Mouse (Mus musculus) hindbrain, embryonic 10.5 days (tissue): ENCODE data around the gene Babam1. TPM values are rescaled to one million over a fixed set of nuclear protein-coding genes. Genes with fewer than 3 reads are reported as not detected.
A peak's percentile ranks its signal among the peaks of the same experiment; 100 is the strongest.

Experiments used
- DNase-seq: peaks from one replicate; pipeline ENCODE4 v3.0.0-alpha.2; 2017; ENCODE audit warnings: low spot score
- H3K27ac ChIP-seq: fragments of 300-500 bp; sonication (generic); 2 replicates; pipeline ENCODE4 v1.5.1; 2016; ENCODE audit warnings: mild to moderate bottlenecking, moderate library complexity
- H3K27me3 ChIP-seq: fragments of 300-500 bp; sonication (generic); 2 replicates; pipeline ENCODE4 v1.6.1; 2016; ENCODE audit warnings: mild to moderate bottlenecking; ENCODE audit not compliant: poor library complexity, insufficient read depth, severe bottlenecking
- H3K36me3 ChIP-seq: fragments of 300-500 bp; sonication (generic); 2 replicates; pipeline ENCODE4 v1.6.1; 2016; ENCODE audit warnings: mild to moderate bottlenecking, moderate library complexity
- H3K4me1 ChIP-seq: fragments of 300-500 bp; sonication (generic); replicated peaks from 2 replicates; pipeline ENCODE4 v1.6.1; 2016; ENCODE audit warnings: mild to moderate bottlenecking
- H3K4me3 ChIP-seq: fragments of 300-500 bp; sonication (generic); 2 replicates; pipeline ENCODE4 v1.5.1; 2016; ENCODE audit warnings: mild to moderate bottlenecking, moderate library complexity
- H3K9me3 ChIP-seq: fragments of 300-500 bp; sonication (generic); 2 replicates; pipeline ENCODE4 v1.6.1; 2016; ENCODE audit warnings: mild to moderate bottlenecking, moderate library complexity
- WGBS: fragments of 180-500 bp; shearing (Covaris S2); methylation state at CpG from one replicate; pipeline ENCODE4 v1.1.7; 2016; 5-methylcytosine and 5-hydroxymethylcytosine counted together
- polyA plus RNA-seq: library from polyadenylated mRNA; unstranded; fragments of >200 nt; fragmentation: Nextera tagmentation; extraction: Ambion mirVana; gene quantifications from 2 replicates; pipeline ENCODE4 v1.2.1, GENCODE M21; 2016

Babam1 gene
- polyA plus RNA-seq, 1 experiment from 2014 or later, result 121 TPM

DNA sequence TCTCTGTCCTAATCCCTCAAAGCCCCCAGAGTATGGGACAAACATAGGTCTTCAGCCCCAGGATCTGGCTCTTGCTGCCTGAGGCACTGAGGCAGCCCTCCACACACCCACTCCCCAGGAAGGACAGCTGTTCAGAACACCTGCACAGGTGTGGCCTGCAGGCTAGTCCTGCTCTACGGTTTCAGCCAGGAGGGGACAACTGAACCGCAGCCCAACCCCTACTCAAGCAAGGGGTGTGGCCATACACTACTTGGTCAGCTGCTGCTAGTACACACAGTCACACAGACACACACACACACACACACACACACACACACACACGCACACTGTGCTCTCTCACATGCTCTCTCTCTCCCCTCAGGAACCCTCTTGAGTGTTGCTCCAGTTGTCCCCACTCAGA is 12.8 kb upstream of the Babam1 start:
- no peaks in the 10 kb centered on the region for H3K27me3 ChIP-seq
- no peak for DNase-seq
- WGBS, result 32% methylated on average over 3 of the region's 3 CpGs
- no peaks in the 10 kb centered on the region for H3K9me3 ChIP-seq
- H3K4me1 ChIP-seq, result peaks cover 50% of the 10 kb centered on the region
- peak overlapping the region; percentile 99 for H3K27ac ChIP-seq
- H3K36me3 ChIP-seq, result peaks cover 2% of the 10 kb centered on the region; the same call in 1 of the 2 replicates
- H3K4me3 ChIP-seq, result peak overlapping the region; percentile 98

DNA sequence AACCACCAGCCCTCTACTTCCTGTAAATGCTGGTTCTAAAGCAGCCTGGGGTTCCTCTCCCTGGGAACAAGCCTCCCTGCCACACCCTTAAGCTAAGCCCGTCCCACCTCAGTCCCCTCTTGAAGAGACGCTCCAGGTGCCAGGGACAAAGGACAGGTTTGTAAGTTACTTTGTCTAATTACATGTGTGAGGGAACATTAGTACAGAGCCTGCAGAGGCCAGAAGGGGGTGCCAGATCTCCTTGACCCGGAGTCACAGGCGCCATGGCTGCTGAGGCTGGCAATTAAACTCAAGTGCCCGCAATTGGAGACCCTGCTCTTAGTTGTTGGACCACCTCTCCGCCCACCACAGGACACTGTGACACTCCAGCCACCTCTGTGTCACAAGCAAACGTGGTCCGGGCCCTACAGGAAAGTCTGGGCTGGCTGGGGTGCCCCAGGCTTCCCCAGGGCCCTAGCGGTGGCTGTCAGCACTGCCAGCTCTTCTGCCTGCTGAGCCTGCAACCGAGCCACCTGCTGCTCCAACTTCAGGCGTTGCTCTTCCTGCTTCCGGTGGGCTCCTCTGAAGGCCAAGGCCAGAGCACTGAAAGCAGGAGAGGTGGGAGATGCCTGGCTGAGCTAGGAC is 11.3 kb upstream of the Babam1 start:
- Histone ChIP-seq H3K27ac (peak overlapping the region; percentile 99), H3K27me3 (no peaks in the 10 kb centered on the region), H3K36me3 (no peaks in the 10 kb centered on the region), H3K9me3 (no peaks in the 10 kb centered on the region), H3K4me1 (peaks cover 35% of the 10 kb centered on the region), H3K4me3 (peak overlapping the region; percentile 14)
- 76% methylated on average over 12 of the region's 12 CpGs for WGBS
- no peak for DNase-seq

DNA sequence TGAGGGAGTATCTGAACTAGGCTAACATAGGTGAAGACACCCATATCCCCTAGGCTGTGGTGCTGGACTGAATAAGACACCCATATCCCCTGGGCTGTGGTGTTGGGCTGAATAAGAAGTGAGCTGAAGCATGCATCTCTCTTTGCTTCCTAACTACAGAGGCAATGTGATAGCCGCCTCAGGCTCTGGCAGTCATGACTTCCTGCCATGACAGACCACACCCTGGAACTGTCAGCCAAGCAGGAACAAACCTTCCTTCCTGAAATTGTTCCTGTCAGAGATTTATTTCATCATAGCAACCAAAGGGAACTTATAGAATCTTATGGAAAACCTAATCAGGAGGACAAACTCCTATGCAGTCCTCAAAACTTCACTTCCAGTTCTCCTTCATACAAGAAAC is 8.4 kb upstream of the Babam1 start:
- WGBS, result 81% methylated on average over 1 of the region's 1 CpGs

GRCm38 (mm10) chr8:71391696-71392095 is 5.0 kb upstream of the Babam1 start:
- 91% methylated on average over 2 of the region's 2 CpGs for WGBS
- Histone ChIP-seq H3K9me3 (0 out of 2 replicates have a peak, but pooled peaks cover 2% of the 10 kb centered on the region), H3K4me3 (no peak overlapping the region), H3K36me3 (no peaks in the 10 kb centered on the region), H3K27me3 (no peaks in the 10 kb centered on the region), H3K4me1 (peaks cover 35% of the 10 kb centered on the region), H3K27ac (no peak overlapping the region)
- DNase-seq, result no peak

More for the DNA sequence above, 8.4 kb upstream of the Babam1 start:
- Histone ChIP-seq H3K36me3 (no peaks in the 10 kb centered on the region), H3K4me1 (peaks cover 28% of the 10 kb centered on the region), H3K27ac (no peak overlapping the region), H3K4me3 (no peak overlapping the region), H3K27me3 (no peaks in the 10 kb centered on the region), H3K9me3 (no peaks in the 10 kb centered on the region)
- no peak for DNase-seq

DNA sequence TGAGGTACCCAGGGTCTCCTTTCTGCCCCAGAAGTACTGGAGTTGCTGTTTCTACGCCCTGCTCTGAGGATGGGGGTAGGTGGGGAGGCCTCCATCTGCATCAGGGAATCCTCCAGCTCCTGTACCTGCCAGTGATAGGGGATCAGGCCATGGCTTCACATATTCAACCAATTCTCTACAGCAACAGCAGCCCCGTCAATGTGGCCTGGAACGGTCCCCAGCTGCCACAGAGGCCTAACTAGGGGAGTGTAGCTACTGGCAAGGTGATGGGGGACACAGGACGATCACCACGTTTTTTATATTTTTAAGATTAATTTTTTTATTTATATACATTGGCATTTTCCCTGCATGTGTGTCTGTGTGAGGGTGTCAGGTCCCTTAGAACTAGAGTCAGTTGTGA is 4.3 kb upstream of the Babam1 start:
- Histone ChIP-seq H3K9me3 (0 out of 2 replicates have a peak, but pooled peaks cover 2% of the 10 kb centered on the region), H3K36me3 (no peaks in the 10 kb centered on the region), H3K27me3 (no peaks in the 10 kb centered on the region), H3K27ac (0 out of 2 replicates have a peak overlapping the region, but pooled peaks have one; percentile 30), H3K4me1 (peaks cover 39% of the 10 kb centered on the region), H3K4me3 (no peak overlapping the region)
- no peak for DNase-seq
- 80% methylated on average over 5 of the region's 5 CpGs for WGBS

DNA sequence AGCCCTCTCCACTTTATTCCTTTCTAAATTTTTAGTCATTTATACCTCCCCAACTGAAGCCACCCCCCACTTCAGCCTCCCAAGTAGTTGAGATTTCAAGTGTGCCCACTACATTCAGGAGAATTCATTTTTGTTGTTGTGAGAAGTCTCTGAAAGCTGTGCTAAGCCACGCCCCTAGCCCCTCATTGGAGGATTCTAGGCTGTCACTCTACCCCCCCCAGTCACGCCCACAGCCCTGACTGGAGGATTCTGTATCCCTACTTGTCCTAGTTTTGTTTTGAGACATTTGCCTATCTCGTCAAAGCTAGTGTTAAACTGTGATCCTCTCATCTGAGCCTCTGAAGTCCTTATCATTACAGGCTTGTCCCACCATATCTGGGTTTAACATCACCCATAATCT is 3.8 kb upstream of the Babam1 start:
- peak; percentile 59 for DNase-seq
- Histone ChIP-seq H3K4me3 (peak overlapping the region; percentile 27), H3K9me3 (0 out of 2 replicates have a peak, but pooled peaks cover 2% of the 10 kb centered on the region), H3K27me3 (no peaks in the 10 kb centered on the region), H3K27ac (peak overlapping the region; percentile 53; the same call in 1 of the 2 replicates), H3K36me3 (no peaks in the 10 kb centered on the region), H3K4me1 (peaks cover 44% of the 10 kb centered on the region)
- WGBS, result 10% methylated on average over 3 of the region's 3 CpGs

GRCm38 (mm10) chr8:71394481-71394880 is 2.2 kb upstream of the Babam1 start:
- Histone ChIP-seq H3K36me3 (peaks cover 14% of the 10 kb centered on the region), H3K4me1 (peaks cover 45% of the 10 kb centered on the region), H3K27me3 (no peaks in the 10 kb centered on the region), H3K9me3 (0 out of 2 replicates have a peak, but pooled peaks cover 2% of the 10 kb centered on the region), H3K4me3 (peak overlapping the region; percentile 16; the same call in 1 of the 2 replicates), H3K27ac (peak overlapping the region; percentile 42)
- no peak for DNase-seq
- 75% methylated on average over 7 of the region's 7 CpGs for WGBS

GRCm38 (mm10) chr8:71395071-71395470 is 1.6 kb upstream of the Babam1 start:
- Histone ChIP-seq H3K4me3 (no peak overlapping the region), H3K27me3 (no peaks in the 10 kb centered on the region), H3K9me3 (0 out of 2 replicates have a peak, but pooled peaks cover 2% of the 10 kb centered on the region), H3K4me1 (peaks cover 45% of the 10 kb centered on the region), H3K27ac (peak overlapping the region; percentile 42), H3K36me3 (peaks cover 20% of the 10 kb centered on the region)
- WGBS, result 86% methylated on average over 10 of the region's 10 CpGs
- DNase-seq, result no peak

- Histone ChIP-seq H3K9me3 (0 out of 2 replicates have a peak, but pooled peaks cover 2% of the 10 kb centered on the region), H3K4me1 (peaks cover 45% of the 10 kb centered on the region), H3K36me3 (peaks cover 24% of the 10 kb centered on the region), H3K4me3 (peak within 1 kb of the TSS; percentile 91), H3K27me3 (no peaks in the 10 kb centered on the region), H3K27ac (peak within 1 kb of the TSS; percentile 91)
- 85% methylated on average over 9 of the region's 9 CpGs for WGBS
- DNase-seq, result no peak
Measured at GRCm38 (mm10) chr8:71395629-71396028, 1.0 kb upstream of the Babam1 start, which contains the start of gene Ushbp1. TSS of gene Ushbp1 (minus strand) at chr8:71395802.

DNA sequence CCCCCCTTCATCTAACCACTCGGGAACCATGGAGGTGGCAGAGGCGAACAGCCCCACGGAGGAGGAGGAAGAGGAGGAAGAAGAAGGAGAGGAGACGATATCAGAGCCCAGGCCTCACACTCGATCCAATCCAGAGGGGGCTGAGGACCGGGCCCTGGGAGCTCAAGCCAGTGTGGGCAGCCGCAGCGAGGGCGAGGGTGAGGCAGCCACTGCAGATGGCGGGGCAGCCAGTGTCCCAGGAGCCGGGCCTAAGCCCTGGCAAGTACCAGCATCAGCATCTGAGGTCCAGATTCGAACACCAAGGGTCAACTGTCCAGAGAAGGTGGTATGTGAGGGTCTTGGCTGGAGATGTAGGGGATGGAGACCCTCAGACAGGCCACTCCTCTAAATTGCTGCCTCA is 1.0 kb downstream of the Babam1 start:
- Histone ChIP-seq H3K36me3 (peaks cover 35% of the 10 kb centered on the region), H3K4me1 (peaks cover 39% of the 10 kb centered on the region)
- 86% methylated on average over 12 of the region's 12 CpGs for WGBS

GRCm38 (mm10) chr8:71400826-71401225 is 4.2 kb downstream of the Babam1 start:
- peaks cover 33% of the 10 kb centered on the region for H3K4me1 ChIP-seq
- H3K27me3 ChIP-seq, result no peaks in the 10 kb centered on the region
- no peak overlapping the region for H3K4me3 ChIP-seq
- no peaks in the 10 kb centered on the region for H3K9me3 ChIP-seq
- WGBS, result 91% methylated on average over 2 of the region's 2 CpGs
- no peak for DNase-seq
- no peak overlapping the region for H3K27ac ChIP-seq
- H3K36me3 ChIP-seq, result peaks cover 49% of the 10 kb centered on the region

More for the DNA sequence above, 1.0 kb downstream of the Babam1 start:
- no peak for DNase-seq
- H3K27ac ChIP-seq, result no peak overlapping the region; the same call in 1 of the 2 replicates
- H3K4me3 ChIP-seq, result peak overlapping the region; percentile 91
- no peaks in the 10 kb centered on the region for H3K27me3 ChIP-seq
- 0 out of 2 replicates have a peak, but pooled peaks cover 2% of the 10 kb centered on the region for H3K9me3 ChIP-seq

DNA sequence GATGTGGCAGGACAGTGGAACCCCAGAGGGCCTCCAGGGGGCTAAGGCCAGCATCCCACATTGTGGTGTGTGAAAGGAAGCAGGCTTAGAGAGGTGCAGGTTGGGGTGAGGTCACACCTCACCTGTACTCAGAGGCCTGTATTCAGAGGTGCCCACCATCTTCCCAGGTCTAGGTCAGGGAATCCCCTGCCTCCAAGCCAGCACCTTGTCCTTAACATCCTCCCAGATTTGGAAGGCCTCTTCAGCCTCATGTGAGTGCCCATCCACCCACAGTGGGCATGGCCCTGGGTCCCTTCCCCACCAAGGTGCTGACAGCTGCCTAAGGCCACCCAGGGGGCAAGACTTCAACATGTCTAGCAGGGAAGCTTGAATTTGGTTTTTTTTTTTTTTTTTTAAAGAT is 4.8 kb downstream of the Babam1 start:
- H3K27ac ChIP-seq, result no peak overlapping the region
- H3K27me3 ChIP-seq, result no peaks in the 10 kb centered on the region
- no peaks in the 10 kb centered on the region for H3K9me3 ChIP-seq
- H3K4me3 ChIP-seq, result no peak overlapping the region
- H3K4me1 ChIP-seq, result peaks cover 34% of the 10 kb centered on the region
- H3K36me3 ChIP-seq, result peaks cover 49% of the 10 kb centered on the region
- DNase-seq, result no peak

GRCm38 (mm10) chr8:71402446-71402964 is 5.8 kb downstream of the Babam1 start:
- Histone ChIP-seq H3K36me3 (peaks cover 55% of the 10 kb centered on the region), H3K4me1 (peaks cover 38% of the 10 kb centered on the region)

More at GRCm38 (mm10) chr8:71402446-71402964, 5.8 kb downstream of the Babam1 start:
- H3K9me3 ChIP-seq, result no peaks in the 10 kb centered on the region
- no peak for DNase-seq
- no peak overlapping the region for H3K27ac ChIP-seq
- no peak overlapping the region for H3K4me3 ChIP-seq
- 88% methylated on average over 9 of the region's 9 CpGs for WGBS
- no peaks in the 10 kb centered on the region for H3K27me3 ChIP-seq
